ENCODE assay signal across 31 mouse cellular contexts in genomic region chr7:19925376-19925775, GRCm38 (mm10). TPM values are rescaled to one million over a fixed set of nuclear protein-coding genes. Genes with fewer than 3 reads are reported as not detected.
"Had no signal": no experiment of that assay in that cellular context is flagged by ENCODE, and none has a peak within 500 bp of the region (broad histone marks: within the 10 kb centered on the region; RNA-seq: fewer than 3 reads in every experiment).

No protein-coding gene starts in this region.

- H3K4me3 ChIP-seq: kidney, embryonic 15.5 days; left cerebral cortex, adult 2 months; limb, embryonic 12.5 days; limb, embryonic 15.5 days; lung, embryonic 15.5 days; midbrain, embryonic 15.5 days; neural tube, embryonic 12.5 days; neural tube, embryonic 15.5 days had no signal

- H3K27ac ChIP-seq: kidney, embryonic 15.5 days; left cerebral cortex, adult 2 months; limb, embryonic 12.5 days; limb, embryonic 15.5 days; liver, embryonic 14.5 days; lung, embryonic 15.5 days; midbrain, embryonic 15.5 days; neural tube, embryonic 12.5 days; neural tube, embryonic 15.5 days; stomach, postnatal 0 days had no signal

- DNase-seq: kidney, adult 8-10 months; kidney, postnatal 10 days; kidney, postnatal 4 days; layer of hippocampus, postnatal 36 days; left cerebral cortex, postnatal 4 days; liver, postnatal 0 days; lung, postnatal 14 days; lung, postnatal 4 days; right cerebral cortex, adult 18-20 months; right cerebral cortex, postnatal 14 days; right cerebral cortex, postnatal 4 days; thymus, adult 2 months; thymus, postnatal 14 days had no signal

RNA-seq across cellular contexts. Expression of gene Igsf23, which starts 25.2 kb away (rescaled TPM):
- total RNA-seq: layer of hippocampus, postnatal 10 days; layer of hippocampus, postnatal 36 days; left cerebral cortex, adult 2 months; left cerebral cortex, postnatal 10 days; left cerebral cortex, postnatal 4 days; megakaryocyte progenitor cell, adult 5-6 weeks; megakaryocyte-erythroid progenitor cell, adult 5-6 weeks had no signal
- polyA plus RNA-seq: limb, embryonic 15.5 days; midbrain, embryonic 15.5 days; neural tube, embryonic 12.5 days had no signal

RNA-seq across cellular contexts. Expression of gene Ceacam19, which starts 37.6 kb away (rescaled TPM):
- total RNA-seq: layer of hippocampus, adult 8-10 months; layer of hippocampus, postnatal 10 days; layer of hippocampus, postnatal 36 days; left cerebral cortex, adult 2 months; left cerebral cortex, postnatal 10 days; left cerebral cortex, postnatal 4 days; megakaryocyte progenitor cell, adult 5-6 weeks; megakaryocyte-erythroid progenitor cell, adult 5-6 weeks had no signal
- polyA plus RNA-seq: kidney, embryonic 15.5 days; limb, embryonic 12.5 days; liver, embryonic 11.5 days; liver, postnatal 0 days; lung, embryonic 15.5 days; midbrain, embryonic 11.5 days; midbrain, embryonic 15.5 days; neural tube, embryonic 12.5 days; neural tube, embryonic 15.5 days had no signal

RNA-seq across cellular contexts. Expression of gene Ceacam20, which starts 39.8 kb away (rescaled TPM):
- total RNA-seq: layer of hippocampus, adult 8-10 months; layer of hippocampus, postnatal 10 days; layer of hippocampus, postnatal 36 days; left cerebral cortex, adult 2 months; left cerebral cortex, postnatal 10 days; left cerebral cortex, postnatal 4 days; megakaryocyte progenitor cell, adult 5-6 weeks; megakaryocyte-erythroid progenitor cell, adult 5-6 weeks had no signal
- polyA plus RNA-seq: kidney, embryonic 15.5 days; limb, embryonic 12.5 days; limb, embryonic 15.5 days; liver, embryonic 11.5 days; liver, embryonic 14.5 days; liver, postnatal 0 days; lung, embryonic 15.5 days; midbrain, embryonic 11.5 days; midbrain, embryonic 15.5 days; neural tube, embryonic 12.5 days; neural tube, embryonic 15.5 days; stomach, embryonic 14.5 days; stomach, postnatal 0 days had no signal
